Mouse (Mus musculus) frontal cortex, postnatal 25 days (tissue): Measurements from ENCODE around the gene Cep57l1.

Experiments
- DNase-seq, 2 experiments: peaks; one replicate each; pipeline ENCODE4 v3.0.0; 2022; ENCODE audit warnings: low spot score in 2 of 2

Gene Cep57l1

GRCm38 (mm10) chr10:41740221-41740620, 69.5 kb downstream of the Cep57l1 start:
- DNase-seq: no peak

GRCm38 (mm10) chr10:41737245-41737644, 72.4 kb downstream of the Cep57l1 start:
- no peak for DNase-seq

GRCm38 (mm10) chr10:41735398-41735797, 74.3 kb downstream of the Cep57l1 start:
- DNase-seq: no peak

- DNase-seq: no peak
Measured at GRCm38 (mm10) chr10:41733214-41733613, 76.5 kb downstream of the Cep57l1 start.

- DNase-seq: no peak
Measured at GRCm38 (mm10) chr10:41731932-41732331, 77.7 kb downstream of the Cep57l1 start.

- no peak for DNase-seq
Measured at GRCm38 (mm10) chr10:41730746-41731145, 78.9 kb downstream of the Cep57l1 start.

GRCm38 (mm10) chr10:41726215-41726614, 83.5 kb downstream of the Cep57l1 start:
- DNase-seq: no peak

GRCm38 (mm10) chr10:41719587-41719986, 90.1 kb downstream of the Cep57l1 start:
- DNase-seq: no peak

GRCm38 (mm10) chr10:41716029-41716897, 93.4 kb downstream of the Cep57l1 start, which contains the start of gene Ccdc162:
Gene Ccdc162, minus strand, starts transcription at chr10:41716634.
- DNase-seq: no peak

GRCm38 (mm10) chr10:41715557-41715956, 94.1 kb downstream of the Cep57l1 start:
- DNase-seq: no peak

GRCm38 (mm10) chr10:41711467-41711866, 98.2 kb downstream of the Cep57l1 start:
- no peak for DNase-seq

GRCm38 (mm10) chr10:41710773-41711172, 98.9 kb downstream of the Cep57l1 start:
- DNase-seq: no peak

GRCm38 (mm10) chr10:41709341-41709740, 100.3 kb downstream of the Cep57l1 start:
- DNase-seq: no peak

GRCm38 (mm10) chr10:41699669-41700068, 110.0 kb downstream of the Cep57l1 start:
- DNase-seq: no peak

- DNase-seq: no peak
Measured at GRCm38 (mm10) chr10:41697040-41697439, 112.6 kb downstream of the Cep57l1 start.

- no peak for DNase-seq
Measured at GRCm38 (mm10) chr10:41690978-41691377, 118.7 kb downstream of the Cep57l1 start.

GRCm38 (mm10) chr10:41689941-41690887, 119.5 kb downstream of the Cep57l1 start:
- peak in 1 of 2 experiments; percentile 55 for DNase-seq

GRCm38 (mm10) chr10:41684548-41684996, 125.1 kb downstream of the Cep57l1 start:
- DNase-seq: no peak

GRCm38 (mm10) chr10:41682546-41683393, 126.9 kb downstream of the Cep57l1 start:
- DNase-seq: peak; percentile 83 to 87

GRCm38 (mm10) chr10:41678746-41679360, 130.8 kb downstream of the Cep57l1 start:
- DNase-seq: peak; percentile 28 to 51

- DNase-seq: no peak
Measured at GRCm38 (mm10) chr10:41677396-41677795, 132.3 kb downstream of the Cep57l1 start.
